Comparison of ENCODE assay signal across 24 mouse cellular contexts in genomic region chr13:58633887-58634286, GRCm38 (mm10). TPM values are rescaled to one million over a fixed set of nuclear protein-coding genes. Genes with fewer than 3 reads are reported as not detected.
DNase-seq lines count a peak whose midpoint lies in the region; ATAC-seq and TF ChIP-seq lines count a peak whose summit lies in the region.
"Had no signal": no experiment of that assay in that cellular context is flagged by ENCODE, and none has a peak within 500 bp of the region (broad histone marks: within the 10 kb centered on the region; RNA-seq: fewer than 3 reads in every experiment).

No protein-coding gene starts in this region.

- peak overlapping the region; percentile 19 for H3K4me2 ChIP-seq in heart, embryonic 14.5 days (ENCODE audit: low read length)
- H3K4me2 ChIP-seq in lung, embryonic 14.5 days = no peak overlapping the region
- no peak overlapping the region for H3K4me2 ChIP-seq in kidney, embryonic 15.5 days
- H3K4me2 ChIP-seq: hindbrain, embryonic 15.5 days; liver, embryonic 11.5 days; lung, embryonic 15.5 days; stomach, embryonic 15.5 days had no signal

- no peak overlapping the region for H3K9ac ChIP-seq in heart, embryonic 14.5 days (ENCODE audit: low read length)
- H3K9ac ChIP-seq in lung, embryonic 14.5 days = no peak overlapping the region
- H3K9ac ChIP-seq in kidney, embryonic 15.5 days = no peak overlapping the region
- H3K9ac ChIP-seq: heart, embryonic 15.5 days; hindbrain, embryonic 15.5 days; lung, embryonic 15.5 days; stomach, embryonic 15.5 days had no signal

- TF ChIP-seq CTCF in lung, embryonic 14.5 days (IDR thresholded peaks at IDR 0.05; ENCODE audit: low read depth) = 0 out of 2 replicates have a peak, but pooled peaks have one; percentile 9
- peak; percentile 3; the same call in 1 of the 2 replicates for TF ChIP-seq CTCF in brain, embryonic 14.5 days (IDR thresholded peaks at IDR 0.05; ENCODE audit: borderline replicate concordance, extremely low read depth, insufficient read depth, insufficient read length)

- no peak for ATAC-seq in heart, embryonic 14.5 days (ENCODE audit: insufficient number of reproducible peaks, insufficient read depth, low FRiP score, low read depth)
- ATAC-seq in lung, embryonic 14.5 days (ENCODE audit: insufficient read depth) = no peak
- ATAC-seq in kidney, embryonic 15.5 days (replicated peaks; ENCODE audit: low FRiP score) = no peak
- ATAC-seq: forebrain, embryonic 14.5 days; midbrain, embryonic 16.5 days had no signal

- no peak for TF ChIP-seq POLR2A in brain, embryonic 14.5 days (IDR thresholded peaks at IDR 0.05; ENCODE audit: borderline replicate concordance, extremely low read depth, insufficient read depth, insufficient read length, poor library complexity, severe bottlenecking)

- intact Hi-C loops in heart, postnatal 36 days (cut with DNase I) = no loop called here

- WGBS in heart, embryonic 14.5 days = 26% methylated on average over 4 of the region's 4 CpGs
- 28% methylated on average over 4 of the region's 4 CpGs for WGBS in lung, embryonic 14.5 days
- 46% methylated on average over 4 of the region's 4 CpGs for WGBS in kidney, embryonic 15.5 days

- H3K27ac ChIP-seq in heart, embryonic 14.5 days (replicated peaks in 1 of 2; ENCODE audit: control insufficient read depth in 1 of 2, insufficient read depth in 1 of 2, low read depth in 2 of 2, low read length in 2 of 2) = no peak overlapping the region
- H3K27ac ChIP-seq in lung, embryonic 14.5 days (ENCODE audit: low read depth) = no peak overlapping the region
- no peak overlapping the region for H3K27ac ChIP-seq in kidney, embryonic 15.5 days
- H3K27ac ChIP-seq: heart, embryonic 15.5 days; hindbrain, embryonic 15.5 days; lung, embryonic 15.5 days; stomach, embryonic 15.5 days had no signal

- no peak for DNase-seq in heart, postnatal 36 days
- DNase-seq in lung, embryonic 14.5 days = peak; percentile 18
- no peak for DNase-seq in lung, postnatal 14 days
- peak; percentile 90 for DNase-seq in ES-CJ7 (ENCODE audit: low read depth, low spot score)
- DNase-seq in brain, embryonic 14.5 days (ENCODE audit: low read depth) = no peak
- DNase-seq: adrenal gland, adult 2 months; cerebellum, adult 11 months; gastrocnemius, postnatal 36 days; kidney, adult 11 months; kidney, postnatal 25 days; spleen, adult 18-20 months had no signal

- H3K9me3 ChIP-seq in heart, embryonic 14.5 days (ENCODE audit: control insufficient read depth, low read length) = no peaks in the 10 kb centered on the region
- no peaks in the 10 kb centered on the region for H3K9me3 ChIP-seq in lung, embryonic 14.5 days (ENCODE audit: low read depth, low read length)
- H3K9me3 ChIP-seq in kidney, embryonic 15.5 days (replicated peaks) = no peaks in the 10 kb centered on the region
- H3K9me3 ChIP-seq: G1E; heart, embryonic 15.5 days; hindbrain, embryonic 15.5 days; lung, embryonic 15.5 days; stomach, embryonic 15.5 days had no signal

- no peaks in the 10 kb centered on the region for H3K27me3 ChIP-seq in heart, embryonic 14.5 days (ENCODE audit: control insufficient read depth, insufficient read depth, low read length)
- no peaks in the 10 kb centered on the region; the same call in 1 of the 2 replicates for H3K27me3 ChIP-seq in lung, embryonic 14.5 days (ENCODE audit: insufficient read depth, low read length)
- peaks cover 10% of the 10 kb centered on the region for H3K27me3 ChIP-seq in kidney, embryonic 15.5 days

- H3K36me3 ChIP-seq in heart, embryonic 14.5 days (ENCODE audit: control insufficient read depth, insufficient read depth, low read length) = no peaks in the 10 kb centered on the region
- no peaks in the 10 kb centered on the region for H3K36me3 ChIP-seq in lung, embryonic 14.5 days (ENCODE audit: insufficient read depth)
- H3K36me3 ChIP-seq in kidney, embryonic 15.5 days = no peaks in the 10 kb centered on the region
- H3K36me3 ChIP-seq: G1E; heart, embryonic 15.5 days; hindbrain, embryonic 15.5 days; lung, embryonic 15.5 days; stomach, embryonic 15.5 days had no signal

- no peak overlapping the region for H3K4me3 ChIP-seq in heart, embryonic 14.5 days (ENCODE audit: control insufficient read depth in 1 of 2, insufficient read depth in 1 of 2, low read depth in 1 of 2, low read length in 2 of 2)
- H3K4me3 ChIP-seq in lung, embryonic 14.5 days (ENCODE audit: low read depth, low read length) = no peak overlapping the region
- no peak overlapping the region for H3K4me3 ChIP-seq in kidney, embryonic 15.5 days (replicated peaks)
- H3K4me3 ChIP-seq: heart, embryonic 15.5 days; hindbrain, embryonic 15.5 days; lung, embryonic 15.5 days; stomach, embryonic 15.5 days had no signal

- H3K4me1 ChIP-seq in heart, embryonic 14.5 days (ENCODE audit: control insufficient read depth in 2 of 2, insufficient read depth in 2 of 2, low read length in 2 of 2) = peaks cover 5 to 9% of the 10 kb centered on the region in 2 experiments
- no peaks in the 10 kb centered on the region for H3K4me1 ChIP-seq in lung, embryonic 14.5 days (ENCODE audit: insufficient read depth)
- H3K4me1 ChIP-seq in kidney, embryonic 15.5 days = peaks cover 5% of the 10 kb centered on the region

RNA-seq across cellular contexts. Expression of gene Slc28a3, which starts 23.2 kb away (rescaled TPM):
- polyA plus RNA-seq in heart, embryonic 14.5 days (2014; fragmentation: Nextera tagmentation; extraction: Ambion mirVana) = not detected in 2 replicates
- total RNA-seq in heart, postnatal 36 days (2021) = not detected
- polyA plus RNA-seq in lung, embryonic 14.5 days (2014; fragmentation: Nextera tagmentation; extraction: Ambion mirVana) = 0.08 TPM in 1 of 2 replicates, not detected in the other
- polyA plus RNA-seq in brain, embryonic 14.5 days (2012; rRNA removed) = 0.03 and 0.15 TPM in 2 replicates
- not detected in 2 replicates for polyA plus RNA-seq in kidney, embryonic 15.5 days (2015; fragmentation: Nextera tagmentation; extraction: Ambion mirVana)
- total RNA-seq: adrenal gland, adult 2 months; gastrocnemius, postnatal 36 days; left cerebral cortex, postnatal 10 days; megakaryocyte, adult 5-6 weeks had no signal
- polyA plus RNA-seq: forebrain, embryonic 14.5 days; G1E; lung, embryonic 15.5 days; midbrain, embryonic 16.5 days; neural tube, embryonic 11.5 days had no signal

Comparison
In these comparisons a context has a peak if more than half of its experiments do, and no peak if none do; other contexts are left out.
1. DNase-seq: peak in lung, embryonic 14.5 days (single experiment) and ES-CJ7 (single experiment); none in heart, postnatal 36 days (0 of 2), lung, postnatal 14 days (single experiment) and brain, embryonic 14.5 days (single experiment).